Mouse (Mus musculus) thymus, adult 2 months (tissue): ENCODE data around the gene Sass6.

Source experiments
- CTCF ChIP-seq: fragments of 200-500 bp; IDR thresholded peaks from 2 replicates; pipeline ENCODE4 v1.5.1; 2012; ENCODE audit warnings: mild to moderate bottlenecking, control low read depth, low read length, moderate library complexity, borderline replicate concordance; ENCODE audit not compliant: control insufficient read depth, poor library complexity, insufficient read depth; ENCODE audit errors: extremely low read depth
- POLR2A ChIP-seq: fragments of 200-500 bp; IDR thresholded peaks from 2 replicates; pipeline ENCODE4 v1.6.1; 2012; ENCODE audit warnings: mild to moderate bottlenecking, low read length, control low read depth, moderate library complexity; ENCODE audit not compliant: control insufficient read depth, poor library complexity, insufficient read depth; ENCODE audit errors: extremely low read depth

DNA sequence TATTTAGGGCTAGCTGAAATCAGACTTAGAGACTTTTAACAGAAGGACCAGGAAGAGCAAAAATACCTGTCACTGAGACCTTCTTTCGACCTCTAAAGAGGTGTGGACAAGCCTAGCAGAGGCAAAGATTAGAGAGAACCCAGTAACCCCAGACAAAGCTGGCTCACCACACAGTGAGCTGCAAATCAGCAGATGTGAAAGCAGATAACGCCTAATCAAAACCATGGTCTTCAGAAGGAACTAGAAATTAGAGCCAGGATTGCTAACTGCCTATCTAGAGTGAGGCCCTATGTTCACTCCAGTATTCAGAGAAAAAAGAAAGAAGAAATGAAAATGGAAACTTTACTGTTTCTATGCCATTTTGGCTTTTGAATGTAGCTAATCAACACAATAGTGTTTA is 47.6 kb downstream of the Sass6 start:
- no peak for TF ChIP-seq CTCF
- TF ChIP-seq POLR2A: no peak
